ENCODE assay signal across 15 mouse cellular contexts in genomic region chr1:172390769-172391168, GRCm38 (mm10). TPM values are rescaled to one million over a fixed set of nuclear protein-coding genes. Genes with fewer than 3 reads are reported as not detected.
A peak's percentile ranks its signal among the peaks of the same experiment; 100 is the strongest.
DNase-seq lines count a peak whose midpoint lies in the region; ATAC-seq and TF ChIP-seq lines count a peak whose summit lies in the region.
"Had no signal": no experiment of that assay in that cellular context is flagged by ENCODE, and none has a peak within 500 bp of the region (broad histone marks: within the 10 kb centered on the region; RNA-seq: fewer than 3 reads in every experiment).

No protein-coding gene starts in this region.

- H3K4me1 ChIP-seq in MEL (ENCODE audit: control insufficient read depth in 1 of 2, insufficient read depth in 2 of 2, low read length in 2 of 2): peaks cover 3 to 19% of the 10 kb centered on the region in 2 experiments
- no peaks in the 10 kb centered on the region for H3K4me1 ChIP-seq in intestine, embryonic 15.5 days (replicated peaks)
- H3K4me1 ChIP-seq in forebrain, embryonic 14.5 days (ENCODE audit: control insufficient read depth, insufficient read depth, low read length): peaks cover 8% of the 10 kb centered on the region; the same call in 1 of the 2 replicates

- H3K36me3 ChIP-seq in MEL (ENCODE audit: control insufficient read depth in 1 of 2, insufficient read depth in 2 of 2, low read length in 2 of 2): peaks cover 0 to 15% of the 10 kb centered on the region in 2 experiments; a peak in 2 of 4 replicates
- H3K36me3 ChIP-seq in intestine, embryonic 15.5 days: no peaks in the 10 kb centered on the region
- H3K36me3 ChIP-seq in forebrain, embryonic 14.5 days (ENCODE audit: control insufficient read depth, insufficient read depth, low read length): no peaks in the 10 kb centered on the region
- H3K36me3 ChIP-seq: limb, embryonic 13.5 days; neural tube, embryonic 15.5 days had no signal

- DNase-seq in B cell, adult 2 months: peak; percentile 63 to 66
- peak; percentile 83 for DNase-seq in MEL (ENCODE audit: low read depth, low spot score)
- DNase-seq in natural killer cell, adult 2 months (ENCODE audit: low spot score in 2 of 2): peak; percentile 21 to 39
- DNase-seq in layer of hippocampus, adult 2 months (ENCODE audit: low spot score in 2 of 2): no peak
- DNase-seq in forebrain, embryonic 14.5 days (ENCODE audit: low spot score): no peak
- no peak for DNase-seq in urinary bladder, postnatal 25 days (ENCODE audit: low spot score)
- DNase-seq: adrenal gland, postnatal 14 days; heart, adult 18-20 months; heart, postnatal 4 days; kidney, adult 2 months; kidney, postnatal 4 days had no signal

- no peaks in the 10 kb centered on the region for H3K79me2 ChIP-seq in MEL (ENCODE audit: control insufficient read depth, insufficient read depth, low read length, poor library complexity)

- H3K9me3 ChIP-seq in MEL (replicated peaks; ENCODE audit: insufficient read depth, low read length): no peaks in the 10 kb centered on the region
- H3K9me3 ChIP-seq in intestine, embryonic 15.5 days: no peaks in the 10 kb centered on the region
- no peaks in the 10 kb centered on the region for H3K9me3 ChIP-seq in forebrain, embryonic 14.5 days (replicated peaks; ENCODE audit: control insufficient read depth, low read length)
- H3K9me3 ChIP-seq: limb, embryonic 13.5 days; neural tube, embryonic 15.5 days had no signal

- ATAC-seq in intestine, embryonic 15.5 days: peak; percentile 66
- ATAC-seq in forebrain, embryonic 14.5 days: no peak
- ATAC-seq: midbrain, embryonic 16.5 days had no signal

- no peak for TF ChIP-seq EP300 in MEL (IDR thresholded peaks at IDR 0.05; ENCODE audit: low read depth in 1 of 2, low read length in 2 of 2)

- WGBS in intestine, embryonic 15.5 days: 57% methylated on average over 1 of the region's 1 CpGs
- 80% methylated on average over 1 of the region's 1 CpGs for WGBS in forebrain, embryonic 14.5 days

- no peaks in the 10 kb centered on the region for H3K27me3 ChIP-seq in MEL (ENCODE audit: control insufficient read depth in 1 of 2, insufficient read depth in 2 of 2, low read length in 2 of 2)
- no peaks in the 10 kb centered on the region for H3K27me3 ChIP-seq in intestine, embryonic 15.5 days (replicated peaks)
- H3K27me3 ChIP-seq in forebrain, embryonic 14.5 days (replicated peaks; ENCODE audit: control insufficient read depth, insufficient read depth, low read length): no peaks in the 10 kb centered on the region
- H3K27me3 ChIP-seq: neural tube, embryonic 15.5 days had no signal

- H3K9ac ChIP-seq in MEL (ENCODE audit: control insufficient read depth, low read depth, low read length, poor library complexity, severe bottlenecking): peak overlapping the region; percentile 5; the same call in 1 of the 2 replicates
- H3K9ac ChIP-seq in intestine, embryonic 15.5 days: no peak overlapping the region
- H3K9ac ChIP-seq in forebrain, embryonic 14.5 days (ENCODE audit: low read length): no peak overlapping the region
- H3K9ac ChIP-seq: limb, embryonic 13.5 days; neural tube, embryonic 15.5 days had no signal

- no peak overlapping the region for H3K27ac ChIP-seq in MEL (ENCODE audit: control insufficient read depth, low read depth, low read length)
- H3K27ac ChIP-seq in intestine, embryonic 15.5 days: no peak overlapping the region
- no peak overlapping the region for H3K27ac ChIP-seq in layer of hippocampus, adult 2 months
- no peak overlapping the region for H3K27ac ChIP-seq in forebrain, embryonic 14.5 days (ENCODE audit: low read depth, low read length)
- H3K27ac ChIP-seq: limb, embryonic 13.5 days; neural tube, embryonic 15.5 days had no signal

- TF ChIP-seq CTCF in MEL (IDR thresholded peaks at IDR 0.05 in 2 of 3, conservative IDR thresholded peaks at IDR 0.05 in 1 of 3; ENCODE audit: control insufficient read depth in 1 of 3, insufficient read depth in 1 of 3, low read depth in 2 of 3, low read length in 3 of 3, poor library complexity in 1 of 3, severe bottlenecking in 1 of 3): no peak
- no peak for TF ChIP-seq CTCF in layer of hippocampus, adult 2 months (conservative IDR thresholded peaks at IDR 0.05)

- H3K4me2 ChIP-seq in intestine, embryonic 15.5 days (replicated peaks): no peak overlapping the region
- H3K4me2 ChIP-seq in forebrain, embryonic 14.5 days (ENCODE audit: low read length): no peak overlapping the region
- H3K4me2 ChIP-seq: limb, embryonic 13.5 days; neural tube, embryonic 15.5 days had no signal

- TF ChIP-seq POLR2A in MEL (IDR thresholded peaks at IDR 0.05; ENCODE audit: control insufficient read depth in 1 of 2, insufficient read depth in 1 of 2, low read depth in 1 of 2, low read length in 2 of 2, poor library complexity in 1 of 2): peak in 1 of 2 experiments; percentile 54; a peak in 1 of 4 replicates

- peak overlapping the region; percentile 8 to 12 for H3K4me3 ChIP-seq in MEL (ENCODE audit: control insufficient read depth in 1 of 2, insufficient read depth in 1 of 2, low read depth in 2 of 2, low read length in 2 of 2)
- no peak overlapping the region for H3K4me3 ChIP-seq in intestine, embryonic 15.5 days (replicated peaks)
- no peak overlapping the region for H3K4me3 ChIP-seq in layer of hippocampus, adult 2 months
- no peak overlapping the region for H3K4me3 ChIP-seq in forebrain, embryonic 14.5 days (ENCODE audit: low read depth, low read length)
- H3K4me3 ChIP-seq: limb, embryonic 13.5 days; neural tube, embryonic 15.5 days had no signal

- TF ChIP-seq RAD21 in MEL (IDR thresholded peaks at IDR 0.05; ENCODE audit: low read depth, low read length): no peak

TF ChIP-seq in MEL, 35 proteins besides CTCF, POLR2A, EP300 and RAD21 (continues in another document):
- no peak for TF ChIP-seq KAT2A (conservative IDR thresholded peaks at IDR 0.05; ENCODE audit: low read depth, low read length)
- no peak for TF ChIP-seq ZNF384 (IDR thresholded peaks at IDR 0.05; ENCODE audit: low read depth, low read length)
- TF ChIP-seq MAZ (IDR thresholded peaks at IDR 0.05; ENCODE audit: low read depth, low read length): no peak
- no peak for TF ChIP-seq MEF2A (IDR thresholded peaks at IDR 0.05; ENCODE audit: extremely low read depth, insufficient replicate concordance, low read depth, low read length, poor library complexity, severe bottlenecking)
- TF ChIP-seq ETS1 (IDR thresholded peaks at IDR 0.05; ENCODE audit: low read depth, low read length): no peak
- TF ChIP-seq POLR2AphosphoS2 (IDR thresholded peaks at IDR 0.05; ENCODE audit: low read length): no peak
- TF ChIP-seq CHD2 (IDR thresholded peaks at IDR 0.05; ENCODE audit: low read length): no peak
- TF ChIP-seq ZMIZ1 (IDR thresholded peaks at IDR 0.05; ENCODE audit: low read depth, low read length): peak; percentile 35; the same call in 1 of the 2 replicates
- no peak for TF ChIP-seq RCOR1 (IDR thresholded peaks at IDR 0.05; ENCODE audit: low read depth, low read length)
- no peak for TF ChIP-seq MYB (IDR thresholded peaks at IDR 0.05; ENCODE audit: low read depth, low read length)
- TF ChIP-seq SIN3A (IDR thresholded peaks at IDR 0.05; ENCODE audit: low read length): no peak
- TF ChIP-seq NRF1 (IDR thresholded peaks at IDR 0.05; ENCODE audit: insufficient read depth, low read depth, low read length, poor library complexity, severe bottlenecking): no peak
- no peak for TF ChIP-seq POLR2AphosphoS5 (IDR thresholded peaks at IDR 0.05; ENCODE audit: borderline replicate concordance, low read depth, low read length)
- no peak for TF ChIP-seq GABPA (IDR thresholded peaks at IDR 0.05; ENCODE audit: low read depth, low read length)
- no peak for TF ChIP-seq ZC3H11A (IDR thresholded peaks at IDR 0.05; ENCODE audit: low read depth, low read length)
- no peak for TF ChIP-seq BHLHE40 (IDR thresholded peaks at IDR 0.05; ENCODE audit: borderline replicate concordance, low read depth, low read length)
- TF ChIP-seq USF1 (IDR thresholded peaks at IDR 0.05; ENCODE audit: low read depth, low read length): no peak
- TF ChIP-seq SMC3 (IDR thresholded peaks at IDR 0.05; ENCODE audit: low read depth, low read length): no peak
- no peak for TF ChIP-seq MXI1 (IDR thresholded peaks at IDR 0.05; ENCODE audit: low read depth, low read length)
- TF ChIP-seq USF2 (IDR thresholded peaks at IDR 0.05; ENCODE audit: borderline replicate concordance in 1 of 2, insufficient read depth in 1 of 2, low read depth in 1 of 2, low read length in 2 of 2): no peak
- peak; percentile 56; the same call in 1 of the 2 replicates for TF ChIP-seq TBP (IDR thresholded peaks at IDR 0.05; ENCODE audit: low read depth, low read length)
- TF ChIP-seq UBTF (IDR thresholded peaks at IDR 0.05; ENCODE audit: borderline replicate concordance, insufficient read depth, low read depth, low read length): no peak
- TF ChIP-seq CHD1 (IDR thresholded peaks at IDR 0.05; ENCODE audit: low read depth, low read length): no peak
- no peak for TF ChIP-seq GATA1 (IDR thresholded peaks at IDR 0.05; ENCODE audit: low read depth, low read length)
- no peak for TF ChIP-seq MAFK (IDR thresholded peaks at IDR 0.05; ENCODE audit: borderline replicate concordance, low read depth, low read length)
- TF ChIP-seq HCFC1 (IDR thresholded peaks at IDR 0.05; ENCODE audit: low read depth, low read length): peak; percentile 31; the same call in 1 of the 2 replicates
- TF ChIP-seq E2F4 (IDR thresholded peaks at IDR 0.05; ENCODE audit: borderline replicate concordance, low read depth, low read length): no peak
- no peak for TF ChIP-seq TAL1 (IDR thresholded peaks at IDR 0.05; ENCODE audit: low read length)
- no peak for TF ChIP-seq MYC (IDR thresholded peaks at IDR 0.05; ENCODE audit: low read depth, low read length)

RNA-seq across cellular contexts. Expression of gene Pigm, which starts 14.4 kb away (rescaled TPM):
- total RNA-seq in MEL (2012; rRNA removed): 8.3 and 8.6 TPM in 2 replicates
- 10 to 100 TPM in 1 of 2 experiments, not detected in 1; 11.3 TPM for polyA plus RNA-seq in MEL (2012; ENCODE audit: insufficient read depth in 1 of 2, insufficient read length in 2 of 2, low read depth in 1 of 2, low replicate concordance in 2 of 2, missing spikeins in 1 of 2)
- 6.3 and 6.4 TPM in 2 replicates for polyA plus RNA-seq in intestine, embryonic 15.5 days (2015; fragmentation: Nextera tagmentation; extraction: Ambion mirVana)
- total RNA-seq in layer of hippocampus, adult 2 months (2021): 1 to 10 TPM; 8.3 to 9.2 TPM
- 4.8 and 5.1 TPM in 2 replicates for polyA plus RNA-seq in forebrain, embryonic 14.5 days (2014; fragmentation: Nextera tagmentation; extraction: Ambion mirVana)

RNA-seq across cellular contexts. Expression of gene Kcnj10, which starts 49.8 kb away (rescaled TPM):
- total RNA-seq in MEL (2012; rRNA removed): 0.03 and 0.04 TPM in 2 replicates
- polyA plus RNA-seq in MEL (2012; ENCODE audit: insufficient read depth in 1 of 2, insufficient read length in 2 of 2, low read depth in 1 of 2, low replicate concordance in 2 of 2, missing spikeins in 1 of 2): under 1 TPM in 1 of 2 experiments, not detected in 1; 0.72 TPM
- 0.08 TPM in 2 replicates for polyA plus RNA-seq in intestine, embryonic 15.5 days (2015; fragmentation: Nextera tagmentation; extraction: Ambion mirVana)
- total RNA-seq in layer of hippocampus, adult 2 months (2021): 10 to 100 TPM; 83.2 to 91.6 TPM
- 1.5 and 1.6 TPM in 2 replicates for polyA plus RNA-seq in forebrain, embryonic 14.5 days (2014; fragmentation: Nextera tagmentation; extraction: Ambion mirVana)

Comparison
In these comparisons a context has a peak if more than half of its experiments do, and no peak if none do; other contexts are left out.
1. DNase-seq: peak in B cell, adult 2 months (2 of 2), MEL (single experiment) and natural killer cell, adult 2 months (2 of 2); none in layer of hippocampus, adult 2 months (0 of 2), forebrain, embryonic 14.5 days (single experiment) and urinary bladder, postnatal 25 days (single experiment).
2. H3K4me3 ChIP-seq: peak in MEL (2 of 2); none in intestine, embryonic 15.5 days (single experiment), layer of hippocampus, adult 2 months (single experiment) and forebrain, embryonic 14.5 days (single experiment).